Mouse (Mus musculus) CD4-positive helper T cell, adult 2 months (primary cell): ENCODE measurements around the gene Cic.
"Not testable (repeated sequence)": the region's sequence is repeated elsewhere in the genome, so short reads cannot be mapped to it uniquely, and the experiment has no call there.

Experiments used
- DNase-seq: peaks from one replicate; pipeline ENCODE4 v3.0.0-alpha.2; 2012; ENCODE audit warnings: low read depth, missing footprints, low spot score

The Cic gene

GRCm38 (mm10) chr7:25243361-25243760, 24.1 kb upstream of the Cic start:
- no peak for DNase-seq

DNA sequence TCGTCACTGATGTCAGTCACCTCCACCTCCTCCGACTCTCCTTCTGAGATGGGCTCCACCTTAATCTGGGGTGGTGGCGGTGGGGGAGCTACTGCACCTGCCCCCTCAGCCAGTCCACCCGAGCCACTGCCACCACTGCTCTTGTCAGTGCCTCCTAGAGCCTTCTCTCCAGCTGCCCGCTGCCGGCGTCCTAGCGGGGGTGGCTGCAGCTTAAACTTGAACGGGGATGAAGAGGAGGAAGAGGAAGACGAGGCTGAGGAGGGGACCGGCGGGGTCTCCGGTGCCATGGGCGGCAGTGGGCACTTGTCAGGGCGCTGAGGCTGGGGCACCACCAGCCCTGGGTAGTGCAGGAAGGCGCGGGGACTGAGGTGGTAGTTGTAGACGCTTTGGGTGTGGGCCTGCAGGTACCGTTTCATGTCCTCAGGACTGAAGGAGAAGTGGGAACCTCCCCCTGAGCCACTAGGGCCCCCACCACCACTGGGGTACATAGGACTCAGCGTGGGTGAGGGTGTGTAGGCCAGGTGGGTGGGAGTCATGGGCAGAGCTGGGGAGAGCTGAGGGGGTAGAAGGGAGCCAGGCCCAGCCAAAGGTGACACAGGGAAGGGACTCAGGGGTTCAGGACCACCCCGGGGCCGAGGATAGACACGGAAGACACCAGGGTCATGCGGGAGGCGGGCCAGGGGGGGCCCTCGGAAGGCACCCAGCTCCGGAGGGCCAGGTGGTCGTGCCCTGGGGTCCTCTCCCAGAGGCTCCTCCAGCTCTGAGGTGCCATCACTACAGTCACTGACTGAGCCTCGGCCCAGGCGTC, 22.7 kb upstream of the Cic start:
- DNase-seq, result no peak

- no peak for DNase-seq
These were observed 21.3 kb upstream of the Cic start for GRCm38 (mm10) chr7:25246079-25246758.

DNA sequence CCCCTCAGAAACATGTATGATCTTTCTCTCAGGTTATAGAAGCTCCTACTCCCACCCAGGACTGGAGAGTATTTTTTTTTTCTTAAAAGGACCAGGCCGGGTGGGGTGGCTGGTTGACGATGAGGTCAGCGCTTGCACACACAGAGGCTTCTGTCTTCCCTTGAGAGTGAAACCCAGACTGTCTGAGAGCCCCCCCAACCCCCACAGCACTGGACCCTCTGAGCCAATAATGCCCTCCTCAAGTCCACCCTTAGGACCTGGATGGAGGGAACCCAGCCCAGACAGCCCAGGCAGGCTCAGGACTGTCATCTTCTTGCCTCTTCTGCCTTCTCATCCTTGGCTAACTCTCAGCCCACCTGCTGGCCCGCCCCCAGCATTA, 20.8 kb upstream of the Cic start:
- no peak for DNase-seq

DNA sequence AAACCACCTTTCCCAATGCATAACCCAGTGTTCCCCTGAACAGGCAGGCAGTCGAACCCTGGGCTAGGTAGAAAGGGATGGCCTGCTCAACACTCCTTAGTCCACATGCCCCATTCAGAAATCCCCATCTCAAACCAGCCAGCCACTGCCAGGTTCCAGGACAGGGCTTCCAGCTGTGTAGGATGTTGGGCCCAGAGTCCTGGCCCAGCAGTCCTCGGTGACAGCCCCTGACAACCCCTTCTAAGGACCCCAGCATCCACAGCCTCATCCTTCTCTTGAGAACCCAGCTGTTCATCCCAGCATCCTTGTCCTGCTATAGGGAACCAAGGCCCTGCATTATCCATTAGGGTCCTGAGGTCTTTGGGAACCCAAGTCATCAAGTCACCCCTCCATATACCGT, 20.0 kb upstream of the Cic start:
- no peak for DNase-seq

- no peak for DNase-seq
These were observed 19.4 kb upstream of the Cic start for GRCm38 (mm10) chr7:25248018-25248647.

- no peak for DNase-seq
These were observed 18.6 kb upstream of the Cic start for GRCm38 (mm10) chr7:25248846-25249313.

GRCm38 (mm10) chr7:25249314-25250140, 18.0 kb upstream of the Cic start:
- peak; percentile 82 for DNase-seq

DNA sequence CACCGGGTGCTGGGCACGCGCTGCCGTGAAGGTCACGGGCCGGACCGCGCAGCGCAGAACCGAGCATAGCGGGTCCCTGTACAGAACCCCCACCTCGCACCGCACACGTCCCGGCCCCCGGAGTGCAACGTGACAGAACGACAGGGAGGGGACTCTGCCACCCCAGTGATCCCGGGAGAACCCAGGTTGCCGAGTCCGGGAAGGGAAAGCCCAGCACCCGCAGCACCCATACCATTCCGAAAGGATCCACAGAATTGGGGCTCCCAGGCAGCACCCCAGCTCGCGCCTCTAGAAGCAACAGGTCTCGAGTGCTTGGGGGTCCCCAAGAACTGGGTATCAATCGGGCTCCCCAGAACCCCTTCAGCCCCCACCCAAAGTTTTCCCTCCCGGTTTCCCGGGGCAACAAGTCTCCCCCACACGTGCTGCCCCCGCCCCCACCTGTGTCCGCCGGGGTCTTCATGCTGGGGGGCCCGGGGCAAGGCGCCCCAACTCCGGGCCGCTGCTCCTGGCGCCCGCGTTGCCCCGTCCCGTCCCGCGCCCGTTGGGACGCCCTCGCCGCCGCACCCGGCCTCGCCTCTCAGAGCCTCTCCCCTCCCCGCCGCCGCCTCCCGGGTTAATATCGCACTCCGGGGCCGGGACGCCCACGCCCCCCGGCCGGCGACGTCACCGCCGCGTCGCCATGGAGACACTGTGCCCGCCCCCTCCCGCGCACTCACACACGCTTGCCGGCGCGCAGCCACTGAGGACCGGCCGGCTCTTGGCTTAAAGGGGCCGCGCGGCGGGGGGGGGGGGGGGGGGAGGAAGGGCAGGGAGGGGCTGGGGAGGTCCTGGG, 17.1 kb upstream of the Cic start, which contains the start of gene Erf:
Gene Erf (minus strand): TSS at position 621 of the 832 bp plus-strand sequence.
- DNase-seq, result peak; percentile 97

DNA sequence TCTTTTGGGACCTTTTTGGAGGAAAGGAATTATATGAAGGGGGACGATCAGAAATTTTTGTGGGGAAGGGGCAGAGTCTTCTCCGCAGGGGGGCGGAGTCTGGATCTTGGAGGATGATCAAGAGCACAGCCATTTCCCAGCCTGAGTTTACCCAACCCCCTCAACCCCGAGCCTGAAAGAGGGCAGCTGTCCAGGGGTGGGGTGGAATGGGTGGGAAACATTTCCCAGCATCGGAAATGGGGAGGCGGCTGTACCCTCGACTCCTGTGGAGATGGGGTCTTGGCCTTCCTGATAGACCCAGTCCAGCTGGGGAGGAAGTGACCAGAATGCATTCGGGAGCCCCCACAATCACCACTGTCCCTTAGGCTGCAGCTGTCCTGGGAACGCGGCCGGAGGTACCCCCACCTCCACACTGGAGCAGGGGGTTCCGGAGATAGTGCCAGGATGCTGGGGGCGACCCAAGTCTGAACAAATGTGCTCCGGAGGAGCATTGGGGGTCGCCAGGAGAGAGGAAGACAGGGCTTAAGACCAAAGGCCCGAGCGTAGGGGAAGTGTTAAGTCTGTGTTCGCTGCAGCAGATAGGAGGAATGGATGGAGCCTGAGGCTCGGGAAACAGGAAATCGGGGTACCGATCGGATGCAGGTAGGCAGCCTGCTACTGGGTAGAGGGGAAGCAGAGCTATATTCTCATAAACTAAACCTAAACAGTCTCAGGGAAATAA, 16.3 kb upstream of the Cic start:
- DNase-seq, result peak; percentile 45

GRCm38 (mm10) chr7:25251822-25252221, 15.7 kb upstream of the Cic start:
- DNase-seq, result no peak

- DNase-seq, result no peak
These were observed 5.6 kb upstream of the Cic start for GRCm38 (mm10) chr7:25261896-25262295.

DNA sequence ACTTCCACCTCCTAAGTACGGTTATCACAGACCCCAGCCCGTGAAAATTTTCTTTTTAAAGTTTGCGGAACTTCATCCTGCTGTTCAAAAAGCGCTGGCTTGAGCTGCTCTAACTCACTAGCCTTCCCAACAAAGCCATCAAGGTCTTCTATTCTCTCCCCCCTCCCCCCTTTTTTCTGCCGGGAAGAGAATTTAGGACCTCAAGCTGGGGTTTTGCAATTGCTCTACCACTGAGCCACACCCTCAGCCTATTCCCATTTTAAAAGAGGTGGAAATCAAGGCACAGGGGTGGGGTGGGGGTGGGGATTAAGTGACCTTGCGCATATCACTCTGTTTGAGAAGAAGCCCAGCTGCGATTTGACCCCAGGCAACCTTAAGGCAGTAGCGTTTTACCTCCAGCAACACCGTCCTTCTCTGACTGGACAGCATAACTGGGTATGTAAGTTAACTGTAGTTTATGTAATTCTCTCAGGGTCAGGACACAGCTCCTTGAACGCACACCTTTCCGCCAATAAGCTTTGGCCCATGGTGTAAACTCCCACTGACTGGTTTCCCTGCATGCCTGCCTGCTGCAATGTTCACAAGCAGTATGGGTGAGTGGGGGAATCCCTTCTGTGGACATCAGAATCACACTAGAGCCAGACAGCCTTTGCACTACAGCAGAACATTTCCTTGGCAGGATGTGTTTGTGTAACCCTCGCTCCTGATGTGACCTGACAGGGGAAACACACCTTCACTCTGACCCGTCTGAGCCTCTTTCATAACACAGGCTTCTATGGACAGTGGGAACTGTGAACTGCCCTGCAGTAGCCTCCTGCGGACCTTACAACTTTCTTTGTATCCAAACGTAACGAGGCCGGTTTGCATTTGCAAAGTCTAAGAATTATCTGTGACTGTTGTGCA, 3.3 kb upstream of the Cic start:
- no peak for DNase-seq

DNA sequence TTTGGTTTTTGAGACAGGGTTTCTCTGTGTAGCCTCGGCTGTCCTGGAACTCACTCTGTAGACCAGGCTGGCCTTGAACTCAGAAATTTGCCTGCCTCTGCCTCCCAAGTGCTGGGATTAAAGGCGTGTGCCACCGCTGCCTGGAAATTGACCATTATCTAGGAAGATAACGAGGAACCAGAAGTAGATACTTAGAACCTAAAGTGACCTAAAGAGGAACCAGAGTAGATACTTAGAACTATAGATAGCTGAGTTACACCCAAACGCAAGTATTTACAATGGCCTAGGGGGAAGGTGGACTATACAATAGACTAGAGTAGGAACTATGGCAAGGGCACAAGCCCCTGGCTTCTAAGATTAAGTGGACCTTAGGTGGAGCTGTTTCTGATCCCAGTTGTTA, 1.8 kb upstream of the Cic start:
- not testable (repeated sequence) for DNase-seq

DNA sequence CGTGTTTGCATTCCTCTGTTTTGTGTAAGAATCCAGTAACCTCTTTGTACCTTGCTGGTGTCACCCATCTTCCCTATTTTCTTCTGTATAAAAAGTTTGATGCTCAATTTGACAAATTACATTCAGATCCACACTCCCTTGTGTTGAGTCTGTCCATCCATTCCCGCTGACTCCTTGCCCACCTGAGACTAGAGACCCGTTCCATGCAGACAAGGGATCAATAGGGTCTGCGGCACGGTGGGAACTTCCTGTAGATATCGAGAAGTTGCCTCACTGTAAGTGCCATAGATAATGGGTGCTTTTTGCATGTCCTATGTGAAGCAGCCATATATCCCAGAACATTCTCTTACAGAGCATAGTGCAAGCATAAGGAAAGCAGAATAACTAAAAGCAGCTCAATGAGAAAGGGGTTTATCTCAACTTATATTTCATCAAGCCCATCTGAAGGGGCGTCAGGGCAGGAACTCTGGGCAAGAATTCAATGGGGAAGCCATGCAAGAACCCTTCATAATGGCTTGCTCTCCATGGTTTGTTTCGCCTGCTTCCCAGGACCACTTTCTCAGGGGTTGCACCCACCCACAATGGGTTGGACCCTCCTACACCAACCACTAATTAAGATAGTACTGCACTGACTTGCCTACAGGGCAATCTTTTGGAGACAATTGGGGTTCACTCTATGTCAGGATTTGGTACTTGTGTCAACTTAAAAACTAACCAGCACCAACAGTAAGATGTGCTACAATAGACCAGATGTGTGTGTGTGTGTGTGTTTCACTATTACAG, 1.1 kb upstream of the Cic start:
- DNase-seq, result no peak

- peak; percentile 100 for DNase-seq
These were observed 403 bp downstream of the Cic start for GRCm38 (mm10) chr7:25267751-25268463.

- no peak for DNase-seq
These were observed 1.1 kb downstream of the Cic start for GRCm38 (mm10) chr7:25268588-25268987.

GRCm38 (mm10) chr7:25269029-25269428, 1.5 kb downstream of the Cic start:
- peak; percentile 48 for DNase-seq
